Mouse (Mus musculus): ENCODE measurements at regions not wholly inside any gene's neighbourhood (a gene's known extent, or its start where the extent isn't known, plus 50 kb on each side); places are given as distances from the start of the nearest gene placed in this dataset.

DNA sequence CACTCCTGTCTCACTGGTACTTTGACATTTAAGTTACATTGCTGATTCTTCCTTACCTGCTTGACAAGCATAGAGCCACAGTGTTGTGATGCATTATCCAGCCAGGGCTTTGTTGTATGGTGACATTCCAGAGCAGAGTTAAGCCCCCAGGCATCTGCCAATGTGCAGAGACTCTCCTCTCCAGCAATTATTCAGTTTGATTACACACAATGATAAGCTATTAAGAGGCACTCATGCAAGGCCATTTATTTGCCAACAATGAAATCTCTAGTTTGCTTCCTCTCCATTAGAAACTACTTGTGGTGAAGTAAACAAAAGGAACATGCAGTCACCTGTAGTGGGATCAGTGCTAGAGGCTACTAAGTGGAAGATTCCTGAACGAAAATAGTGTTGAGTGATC is 444.7 kb upstream of the Nova1 start:
- H3K27me3 ChIP-seq: peaks cover 3% of the 10 kb centered on the region
- DNase-seq (ENCODE audit: low read depth, low spot score): no peak
- no peak for TF ChIP-seq CTCF (IDR thresholded peaks at IDR 0.05)
- CTCF ChIA-PET: no interaction called here
- POLR2A ChIA-PET: no interaction called here
- in situ Hi-C loops (cut with MboI; ENCODE audit: low pct_unique_long_range_greater_than_20kb): no loop called here
- ATAC-seq: no peak

DNA sequence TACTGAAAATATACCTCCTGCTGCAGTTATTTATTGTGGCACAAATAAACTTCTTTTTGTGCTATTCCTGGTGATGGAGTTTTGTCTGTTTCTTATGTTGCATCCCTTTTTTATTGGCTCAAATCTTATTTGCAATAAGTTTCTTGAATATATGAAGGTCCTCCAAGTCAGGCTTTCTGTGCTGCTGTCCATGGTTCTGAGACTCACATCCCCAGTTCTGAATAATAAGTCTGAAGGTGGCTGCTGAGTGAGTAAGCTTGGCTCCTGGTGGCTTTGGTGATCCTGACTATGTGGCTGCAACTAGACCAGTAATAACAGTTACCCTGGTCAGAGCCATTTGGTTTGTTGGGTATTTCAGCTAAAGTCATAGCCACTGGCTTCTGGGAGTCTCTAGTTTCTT is 433.6 kb upstream of the Nova1 start:
- no peak for ATAC-seq
- POLR2A ChIA-PET: no interaction called here
- DNase-seq (ENCODE audit: low read depth, low spot score): no peak
- CTCF ChIA-PET: no interaction called here
- H3K27me3 ChIP-seq: peaks cover 11% of the 10 kb centered on the region
- TF ChIP-seq CTCF (IDR thresholded peaks at IDR 0.05): no peak
- in situ Hi-C loops (cut with MboI; ENCODE audit: low pct_unique_long_range_greater_than_20kb): no loop called here

DNA sequence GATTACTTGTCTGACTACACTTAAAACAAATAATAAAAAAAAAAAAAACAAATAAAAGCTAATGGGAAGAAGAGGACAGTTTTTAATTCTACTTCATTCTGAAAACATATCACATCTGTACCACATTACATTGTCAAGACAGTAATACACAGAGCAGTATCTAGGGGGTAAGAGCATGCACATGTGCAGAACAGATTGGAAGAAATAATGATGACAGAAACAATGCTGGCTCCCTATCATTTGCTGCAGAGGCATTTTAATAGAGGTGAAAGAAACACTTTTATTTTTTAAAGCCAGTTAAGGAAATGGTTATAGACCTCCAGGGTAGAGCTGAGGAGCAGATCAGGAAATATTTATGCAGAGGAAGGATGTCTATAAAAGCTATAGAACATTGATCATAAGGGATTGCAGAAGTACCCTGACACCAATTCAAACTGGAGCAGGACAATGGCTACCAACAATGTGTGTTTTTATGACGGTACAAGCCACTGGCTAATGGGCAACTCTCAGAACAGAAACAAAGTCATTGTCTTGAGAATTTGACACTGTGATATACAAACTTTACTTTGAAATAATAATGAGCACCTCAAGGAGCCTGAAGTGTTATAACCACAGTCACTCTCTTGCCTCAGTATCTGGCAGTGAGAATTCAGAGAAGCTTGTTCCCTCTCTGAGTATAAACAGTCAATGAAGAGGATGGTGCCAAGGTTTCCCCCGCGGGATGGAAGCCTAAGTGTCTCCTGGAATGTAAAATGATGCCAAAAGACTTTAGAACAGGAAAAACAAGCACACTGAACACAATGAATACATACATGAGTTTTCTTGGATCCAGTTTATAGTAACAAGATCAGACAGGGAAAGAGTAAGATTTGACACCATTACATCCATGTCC is 425.1 kb upstream of the Nova1 start:
- DNase-seq (ENCODE audit: low read depth, low spot score) (no peak), ATAC-seq (no peak)
- CTCF ChIA-PET: no interaction called here
- peaks cover 17% of the 10 kb centered on the region for H3K27me3 ChIP-seq
- POLR2A ChIA-PET: interaction anchor here (0.6 kb wide), 1 partner anchor 1255 kb away, joined by 3 read pairs; no protein-coding TSS in a partner anchor
- no peak for TF ChIP-seq CTCF (IDR thresholded peaks at IDR 0.05)
- in situ Hi-C loops (cut with MboI; ENCODE audit: low pct_unique_long_range_greater_than_20kb): no loop called here

DNA sequence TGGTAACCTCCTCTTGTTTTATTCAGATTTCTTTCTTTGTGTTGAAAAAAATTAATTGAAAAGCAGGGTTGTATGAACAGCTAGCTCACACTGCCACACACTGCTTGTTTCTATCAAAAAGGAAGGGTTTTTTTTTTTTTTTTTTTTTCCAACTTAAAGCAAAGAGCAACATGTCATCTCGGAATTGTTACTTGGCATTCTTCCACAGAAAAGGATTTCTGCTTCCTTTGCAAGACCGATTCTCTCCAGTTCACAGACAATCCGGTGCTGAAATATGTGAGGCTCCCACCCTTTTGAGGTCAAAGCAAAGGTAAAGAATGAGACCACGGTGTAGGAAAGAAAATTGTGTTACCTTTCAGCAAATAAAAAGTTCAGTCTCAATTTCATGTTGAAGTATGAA is 401.3 kb upstream of the Nova1 start:
- in situ Hi-C loops (cut with MboI; ENCODE audit: low pct_unique_long_range_greater_than_20kb): no loop called here
- ATAC-seq (no peak), DNase-seq (ENCODE audit: low read depth, low spot score) (no peak)
- CTCF ChIA-PET: no interaction called here
- TF ChIP-seq CTCF (IDR thresholded peaks at IDR 0.05): no peak
- POLR2A ChIA-PET: no interaction called here
- H3K27me3 ChIP-seq: no peaks in the 10 kb centered on the region

DNA sequence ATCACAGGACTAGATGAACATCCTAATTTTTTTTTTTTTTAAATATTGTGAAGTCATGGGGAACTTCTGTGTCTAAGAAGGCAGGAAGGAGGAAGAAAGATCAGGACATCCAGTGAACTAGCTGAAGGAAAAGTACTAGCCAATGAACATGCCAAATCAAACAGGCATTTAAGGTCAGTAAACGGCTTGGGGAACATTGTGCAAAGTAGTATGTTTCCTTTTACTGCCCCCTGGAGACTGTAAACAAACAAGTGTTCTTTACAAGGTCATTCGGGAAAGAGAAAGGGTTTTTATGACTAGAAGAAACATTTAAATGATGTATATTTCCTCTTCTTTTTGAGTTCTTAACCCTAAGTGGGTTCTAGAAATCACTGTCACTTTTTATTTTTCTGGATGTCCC is 400.6 kb upstream of the Nova1 start:
- in situ Hi-C loops (cut with MboI; ENCODE audit: low pct_unique_long_range_greater_than_20kb): no loop called here
- ATAC-seq: no peak
- no peak for DNase-seq (ENCODE audit: low read depth, low spot score)
- no peaks in the 10 kb centered on the region for H3K27me3 ChIP-seq
- peak; percentile 20 for TF ChIP-seq CTCF (IDR thresholded peaks at IDR 0.05)
- POLR2A ChIA-PET: no interaction called here
- CTCF ChIA-PET: no interaction called here

DNA sequence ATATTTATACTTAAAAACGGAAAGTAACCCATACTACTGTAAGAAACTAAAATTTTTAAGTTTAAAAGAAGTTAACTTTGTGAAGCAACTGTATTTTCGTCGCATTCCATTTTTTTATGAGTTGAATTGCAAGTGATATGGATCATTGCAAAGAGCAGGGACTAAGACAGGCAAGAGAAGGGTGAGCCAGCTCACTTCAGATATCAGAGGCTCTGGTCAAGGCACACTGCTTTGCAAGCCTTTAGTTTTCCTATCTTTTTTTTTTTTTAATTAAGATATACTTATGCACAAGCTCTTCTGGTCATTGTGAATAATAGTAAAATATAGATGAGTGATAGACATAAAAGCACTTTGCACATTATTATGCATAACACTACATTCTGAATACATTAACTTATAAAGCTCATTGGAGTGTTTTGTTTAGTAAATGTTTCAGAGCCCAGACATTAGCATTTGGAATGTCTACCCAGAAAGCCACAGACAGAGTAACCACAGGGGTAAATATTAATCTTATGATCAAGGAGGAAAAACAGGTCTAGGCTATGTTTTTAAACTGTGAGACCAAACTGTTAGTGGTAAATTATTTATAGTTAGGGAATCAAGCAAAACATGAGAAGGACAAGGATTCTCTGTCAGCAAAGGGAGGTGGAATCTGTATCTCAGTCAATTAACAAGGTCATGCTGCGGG is 392.8 kb upstream of the Nova1 start:
- no peaks in the 10 kb centered on the region for H3K27me3 ChIP-seq
- CTCF ChIA-PET: no interaction called here
- no peak for TF ChIP-seq CTCF (IDR thresholded peaks at IDR 0.05)
- in situ Hi-C loops (cut with MboI; ENCODE audit: low pct_unique_long_range_greater_than_20kb): no loop called here
- POLR2A ChIA-PET: no interaction called here
- DNase-seq (ENCODE audit: low read depth, low spot score) (peak; percentile 30), ATAC-seq (peak; percentile 88)

DNA sequence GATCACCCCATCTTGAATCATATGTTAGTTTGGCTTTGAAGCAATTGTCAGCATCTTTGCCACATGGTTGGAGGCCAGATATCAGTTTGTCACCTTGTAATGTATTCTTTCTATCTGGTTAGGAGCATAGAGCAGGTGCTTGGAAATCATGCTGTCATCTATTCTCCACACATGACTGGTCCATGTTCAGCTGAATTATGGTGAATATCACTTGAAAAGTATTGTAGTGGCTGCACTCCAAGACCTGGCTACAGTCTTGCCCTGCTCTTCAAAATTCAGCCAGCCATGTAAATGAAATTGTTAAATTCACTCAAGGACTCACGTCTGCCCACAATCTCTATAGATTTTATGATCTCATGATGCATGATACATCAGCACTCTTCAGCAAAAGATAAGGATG is 384.2 kb upstream of the Nova1 start:
- H3K27me3 ChIP-seq: no peaks in the 10 kb centered on the region
- ChIA-PET POLR2A (no interaction called here), CTCF (interaction anchor here (1.1 kb wide), 1 partner anchor 11 kb away, joined by 3 read pairs; no protein-coding TSS in a partner anchor)
- TF ChIP-seq CTCF (IDR thresholded peaks at IDR 0.05): no peak
- ATAC-seq (no peak), DNase-seq (ENCODE audit: low read depth, low spot score) (no peak)
- in situ Hi-C loops (cut with MboI; ENCODE audit: low pct_unique_long_range_greater_than_20kb): no loop called here

DNA sequence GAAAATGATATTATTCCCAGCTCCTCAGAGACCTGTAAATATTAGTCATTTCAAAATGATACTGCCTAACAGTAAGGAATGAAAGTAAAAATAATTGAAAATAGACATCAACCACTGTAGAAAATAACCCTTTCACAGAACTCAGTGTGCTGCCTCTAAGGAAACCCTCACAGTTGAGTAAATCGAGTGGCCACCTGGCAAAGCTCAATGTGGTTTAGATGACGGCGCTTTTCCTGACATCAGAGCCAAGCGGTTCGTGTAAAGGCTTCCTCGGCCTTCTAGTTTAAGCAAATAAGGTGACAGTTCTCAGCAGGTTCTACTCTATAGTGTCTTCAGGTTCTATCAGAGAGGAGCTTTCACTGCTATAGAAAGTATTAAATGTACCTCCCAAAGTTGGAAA is 379.9 kb upstream of the Nova1 start:
- in situ Hi-C loops (cut with MboI; ENCODE audit: low pct_unique_long_range_greater_than_20kb): no loop called here
- TF ChIP-seq CTCF (IDR thresholded peaks at IDR 0.05): no peak
- DNase-seq (ENCODE audit: low read depth, low spot score): no peak
- no peaks in the 10 kb centered on the region for H3K27me3 ChIP-seq
- CTCF ChIA-PET: no interaction called here
- POLR2A ChIA-PET: no interaction called here
- no peak for ATAC-seq

DNA sequence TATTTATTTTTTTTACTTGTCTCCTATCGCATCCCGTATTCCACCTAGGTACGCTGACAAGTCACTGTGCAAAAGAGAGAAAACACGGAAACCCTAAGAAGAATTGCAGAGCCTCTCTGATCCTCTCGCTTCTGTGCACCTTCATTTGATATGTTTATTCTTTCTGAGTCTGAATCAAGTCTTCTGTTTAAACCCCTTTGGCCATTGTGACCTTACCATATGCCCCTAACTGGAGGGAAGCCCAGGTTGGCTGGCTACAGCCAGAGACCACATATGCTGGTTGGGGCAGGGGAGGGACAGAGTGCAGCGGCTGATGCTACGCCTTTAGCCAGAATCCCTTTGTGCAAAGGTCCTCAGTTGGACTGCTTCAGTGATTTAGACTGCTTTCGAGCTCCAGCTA is 346.0 kb upstream of the Nova1 start:
- no peaks in the 10 kb centered on the region for H3K27me3 ChIP-seq
- in situ Hi-C loops (cut with MboI; ENCODE audit: low pct_unique_long_range_greater_than_20kb): no loop called here
- ChIA-PET CTCF (no interaction called here), POLR2A (no interaction called here)
- TF ChIP-seq CTCF (IDR thresholded peaks at IDR 0.05): no peak
- no peak for ATAC-seq
- no peak for DNase-seq (ENCODE audit: low read depth, low spot score)

DNA sequence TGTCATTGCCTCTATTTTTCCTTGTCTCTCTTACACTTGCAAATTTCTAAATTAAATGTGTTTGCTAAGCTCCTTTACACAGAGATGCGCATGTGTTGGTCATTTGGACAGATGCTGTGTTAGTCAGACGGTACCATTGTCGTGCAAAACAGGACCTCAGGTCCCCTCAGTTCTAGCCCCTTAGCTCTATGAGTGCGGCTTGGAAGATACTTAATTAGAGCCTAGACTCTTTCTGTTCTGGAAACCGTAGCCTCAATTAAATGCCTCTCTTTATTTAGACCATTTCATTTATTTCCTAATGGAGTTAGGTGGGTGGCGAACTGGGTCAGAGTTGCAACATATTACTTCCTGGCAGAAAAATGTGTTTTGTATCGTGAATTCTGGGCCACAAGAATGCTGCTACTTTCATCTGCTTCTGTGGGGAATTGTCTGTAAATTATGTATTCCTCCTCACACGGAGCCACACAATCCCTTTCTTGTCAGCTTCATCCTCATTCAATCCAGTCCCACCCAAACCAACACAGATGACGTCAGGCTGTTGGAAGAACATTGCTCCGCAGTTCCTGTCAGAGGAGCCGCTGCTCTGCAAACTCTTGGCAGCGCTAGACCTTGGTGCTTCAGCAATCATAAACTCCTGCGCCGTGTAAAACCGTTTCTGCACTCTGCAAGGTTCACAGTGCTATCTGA is 345.4 kb upstream of the Nova1 start:
- TF ChIP-seq CTCF (IDR thresholded peaks at IDR 0.05): no peak
- ChIA-PET POLR2A (no interaction called here), CTCF (no interaction called here)
- ATAC-seq (no peak), DNase-seq (ENCODE audit: low read depth, low spot score) (no peak)
- H3K27me3 ChIP-seq: no peaks in the 10 kb centered on the region
- in situ Hi-C loops (cut with MboI; ENCODE audit: low pct_unique_long_range_greater_than_20kb): no loop called here

DNA sequence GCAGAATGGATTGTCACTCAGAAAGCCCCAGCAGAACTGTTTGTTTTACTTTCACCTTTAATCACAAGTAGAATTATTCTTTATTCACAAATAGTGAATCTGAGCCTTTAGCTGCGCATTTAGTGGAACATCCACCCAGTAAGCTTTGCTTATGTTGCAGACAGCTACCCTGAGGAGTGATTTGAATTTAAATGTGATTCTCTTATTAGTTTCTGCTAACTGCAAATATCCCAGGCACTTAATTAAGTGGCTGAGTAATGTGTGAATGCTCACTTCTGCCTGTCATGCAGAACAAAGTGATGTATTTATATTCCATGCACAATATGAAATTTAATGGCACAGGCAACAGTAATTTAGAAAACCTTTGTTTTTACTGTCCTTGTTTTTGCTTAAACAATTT is 344.4 kb upstream of the Nova1 start:
- CTCF ChIA-PET: no interaction called here
- POLR2A ChIA-PET: no interaction called here
- H3K27me3 ChIP-seq: no peaks in the 10 kb centered on the region
- no peak for DNase-seq (ENCODE audit: low read depth, low spot score)
- in situ Hi-C loops (cut with MboI; ENCODE audit: low pct_unique_long_range_greater_than_20kb): no loop called here
- no peak for TF ChIP-seq CTCF (IDR thresholded peaks at IDR 0.05)
- no peak for ATAC-seq

Measured in Patski (cell line).